Mouse (Mus musculus) heart, adult 2 months (tissue): ENCODE measurements around the gene Tlr6. TPM values are rescaled to one million over a fixed set of nuclear protein-coding genes. Genes with fewer than 3 reads are reported as not detected.
A peak's percentile ranks its signal among the peaks of the same experiment; 100 is the strongest.

Experiments used
- DNase-seq, 2 experiments: peaks; one replicate each; pipeline ENCODE4 v3.0.0; 2021
- H3K27ac ChIP-seq: fragments of 200-600 bp; 2 replicates; pipeline ENCODE4 v1.8.1; 2022
- H3K27me3 ChIP-seq: fragments of 200-500 bp; 2 replicates; pipeline ENCODE4 v1.6.1; 2012; ENCODE audit warnings: mild to moderate bottlenecking, low read length, inconsistent platforms, mixed read lengths; ENCODE audit not compliant: control insufficient read depth, insufficient read depth
- H3K36me3 ChIP-seq: fragments of 200-500 bp; 2 replicates; pipeline ENCODE4 v1.6.1; 2012; ENCODE audit warnings: low read length, inconsistent platforms; ENCODE audit not compliant: control insufficient read depth, insufficient read depth
- H3K4me1 ChIP-seq: fragments of 200-500 bp; 2 replicates; pipeline ENCODE4 v1.6.1; 2011; ENCODE audit warnings: low read length; ENCODE audit not compliant: control insufficient read depth, insufficient read depth
- H3K4me3 ChIP-seq: fragments of 200-600 bp; 2 replicates; pipeline ENCODE4 v1.8.1; 2022
- H3K79me2 ChIP-seq: fragments of 200-500 bp; replicated peaks from 2 replicates; pipeline ENCODE4 v1.6.1; 2012; ENCODE audit warnings: mild to moderate bottlenecking, inconsistent platforms, low read length, moderate library complexity, mixed read lengths; ENCODE audit not compliant: control insufficient read depth, insufficient read depth
- H3K9ac ChIP-seq: fragments of 200-500 bp; 2 replicates; pipeline ENCODE4 v1.6.1; 2012; ENCODE audit warnings: low read depth, mild to moderate bottlenecking, control low read depth, inconsistent platforms, low read length, mixed read lengths
- CTCF ChIP-seq: fragments of 200-600 bp; IDR thresholded peaks from 2 replicates; pipeline ENCODE4 v1.8.1; 2022; ENCODE audit warnings: antibody characterized with exemption, mild to moderate bottlenecking, moderate library complexity
- EP300 ChIP-seq: fragments of 200-500 bp; IDR thresholded peaks from 2 replicates; pipeline ENCODE4 v1.6.1; 2011; ENCODE audit warnings: low read depth, low read length, control low read depth; ENCODE audit not compliant: insufficient read depth
- POLR2A ChIP-seq: fragments of 200-500 bp; IDR thresholded peaks from 2 replicates; pipeline ENCODE4 v1.6.1; 2011; ENCODE audit warnings: mild to moderate bottlenecking, low read depth, low read length, control low read depth; ENCODE audit not compliant: insufficient read depth
- WGBS: fragments of 180-500 bp; shearing (Covaris S2); methylation state at CpG from one replicate; pipeline ENCODE4 v1.1.7; 2018; 5-methylcytosine and 5-hydroxymethylcytosine counted together
- intact Hi-C: fragments of 180-260 bp; cut with DNase I; formaldehyde crosslinking; loops from one replicate; pipeline ENCODE4 v1.15.1; 2025
- polyA plus RNA-seq: library from polyadenylated mRNA; depleted of rRNA; stranded (reverse); fragments of >200 nt; gene quantifications from 2 replicates; pipeline ENCODE4 v1.2.3, GENCODE M21; 2012
- total RNA-seq, 2 experiments: library from RNA; stranded (reverse); gene quantifications; 2 replicates each; pipeline ENCODE4 v1.2.3; 2021

Tlr6 gene
- total and polyA plus RNA-seq, 3 experiments, result 0.21 to 0.96 (median 0.52) TPM

- H3K4me1 ChIP-seq, result no peaks in the 10 kb centered on the region
- H3K9ac ChIP-seq, result peak within 1 kb of the TSS; percentile 93
- intact Hi-C loops, result loop anchor here (10.0 kb wide), 1 partner anchor 675 kb away; no protein-coding TSS in a partner anchor
- H3K4me3 ChIP-seq, result peak within 1 kb of the TSS; percentile 93
- H3K27me3 ChIP-seq, result no peaks in the 10 kb centered on the region
- 1% methylated on average over 68 of the region's 68 CpGs for WGBS
- peak; percentile 91 to 93 for DNase-seq
- no peak for TF ChIP-seq EP300
- TF ChIP-seq POLR2A, result peak; percentile 74
- H3K27ac ChIP-seq, result peak within 1 kb of the TSS; percentile 94
- no peaks in the 10 kb centered on the region for H3K79me2 ChIP-seq
- H3K36me3 ChIP-seq, result no peaks in the 10 kb centered on the region
Observed at GRCm38 (mm10) chr5:64969861-64970771, 10.2 kb upstream of the Tlr6 start, which contains the start of gene Fam114a1. TSS of gene Fam114a1 (plus strand) at chr5:64970071.

- WGBS, result 12% methylated on average over 14 of the region's 14 CpGs
- Histone ChIP-seq H3K79me2 (no peaks in the 10 kb centered on the region), H3K9ac (peak overlapping the region; percentile 93), H3K4me1 (no peaks in the 10 kb centered on the region), H3K4me3 (peak overlapping the region; percentile 93), H3K27ac (peak overlapping the region; percentile 94), H3K36me3 (no peaks in the 10 kb centered on the region), H3K27me3 (no peaks in the 10 kb centered on the region)
- TF ChIP-seq POLR2A (no peak), CTCF (0 out of 2 replicates have a peak, but pooled peaks have one; percentile 9)
- intact Hi-C loops, result loop anchor here (10.0 kb wide), 1 partner anchor 674 kb away; no protein-coding TSS in a partner anchor
- DNase-seq, result peak; percentile 42 to 65
Observed at GRCm38 (mm10) chr5:64968961-64969860, 9.3 kb upstream of the Tlr6 start.

- WGBS, result 89% methylated on average over 3 of the region's 3 CpGs
- Histone ChIP-seq H3K27ac (no peak overlapping the region), H3K27me3 (no peaks in the 10 kb centered on the region), H3K4me1 (no peaks in the 10 kb centered on the region), H3K36me3 (no peaks in the 10 kb centered on the region), H3K4me3 (no peak overlapping the region), H3K79me2 (no peaks in the 10 kb centered on the region), H3K9ac (no peak overlapping the region)
- DNase-seq, result no peak
- intact Hi-C loops, result loop anchor here (10.0 kb wide), 1 partner anchor 669 kb away; no protein-coding TSS in a partner anchor
- TF ChIP-seq CTCF (no peak), POLR2A (no peak), EP300 (no peak)
Observed at GRCm38 (mm10) chr5:64963735-64964134, 3.8 kb upstream of the Tlr6 start.

- Histone ChIP-seq H3K36me3 (no peaks in the 10 kb centered on the region), H3K4me1 (no peaks in the 10 kb centered on the region), H3K79me2 (no peaks in the 10 kb centered on the region), H3K27me3 (no peaks in the 10 kb centered on the region), H3K9ac (no peak overlapping the region), H3K27ac (no peak overlapping the region), H3K4me3 (no peak overlapping the region)
- WGBS, result 78% methylated on average over 5 of the region's 5 CpGs
- intact Hi-C loops, result loop anchor here (10.0 kb wide), 1 partner anchor 668 kb away; no protein-coding TSS in a partner anchor
- TF ChIP-seq EP300, result no peak
- no peak for TF ChIP-seq POLR2A
- TF ChIP-seq CTCF, result no peak
- DNase-seq, result no peak
Observed at GRCm38 (mm10) chr5:64963271-64963670, 3.4 kb upstream of the Tlr6 start.

- intact Hi-C loops, result loop anchor here (10.0 kb wide), 1 partner anchor 666 kb away; no protein-coding TSS in a partner anchor
Observed at GRCm38 (mm10) chr5:64960857-64961391, 1.0 kb upstream of the Tlr6 start.

More at GRCm38 (mm10) chr5:64960857-64961391, 1.0 kb upstream of the Tlr6 start:
- DNase-seq, result peak; percentile 32 to 43
- H3K4me1 ChIP-seq, result no peaks in the 10 kb centered on the region
- no peak overlapping the region for H3K27ac ChIP-seq
- no peak for TF ChIP-seq CTCF
- TF ChIP-seq EP300, result no peak
- TF ChIP-seq POLR2A, result no peak
- no peaks in the 10 kb centered on the region for H3K79me2 ChIP-seq
- H3K4me3 ChIP-seq, result no peak overlapping the region
- H3K9ac ChIP-seq, result no peak overlapping the region
- H3K27me3 ChIP-seq, result no peaks in the 10 kb centered on the region
- no peaks in the 10 kb centered on the region for H3K36me3 ChIP-seq
- 76% methylated on average over 13 of the region's 13 CpGs for WGBS
